Mouse (Mus musculus) stomach, postnatal 0 days (tissue): ENCODE data around the gene Chchd10.

Experiments
- CTCF ChIP-seq: IDR thresholded peaks from 2 replicates; pipeline ENCODE4 v1.5.1; 2016; ENCODE audit warnings: antibody characterized with exemption, low read depth, mild to moderate bottlenecking, moderate library complexity
- EP300 ChIP-seq: optimal IDR thresholded peaks from 2 replicates; pipeline ENCODE3; 2016; ENCODE audit warnings: antibody characterized with exemption

DNA sequence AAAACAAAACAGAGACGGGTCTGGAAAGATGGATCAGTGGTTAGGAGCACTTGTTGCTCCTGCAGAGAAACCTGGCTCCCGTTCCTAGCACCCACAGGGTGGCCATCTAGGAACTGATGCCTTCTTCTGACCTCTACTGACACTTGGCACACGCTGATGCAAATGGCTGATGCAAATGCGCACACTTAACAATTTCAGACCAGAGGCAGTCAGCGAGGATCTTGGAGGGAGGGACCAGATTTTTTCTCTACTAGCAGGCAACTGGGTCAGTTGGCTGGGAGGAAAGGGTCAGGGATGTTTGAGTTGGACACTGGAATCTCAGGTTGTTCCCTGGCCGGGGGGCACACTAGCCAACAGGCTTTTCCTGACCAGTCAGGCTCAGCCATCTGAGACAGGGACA is at the start of gene Chchd10:
- TF ChIP-seq CTCF (no peak), EP300 (no peak)
